Mouse (Mus musculus) heart, adult 9 months (tissue): Measurements from ENCODE around the gene Smc1a.
"Not testable (repeated sequence)": the region's sequence is repeated elsewhere in the genome, so short reads cannot be mapped to it uniquely, and the experiment has no call there.

Experiments
- DNase-seq, 2 experiments: peaks; one replicate each; pipeline ENCODE4 v3.0.0; 2022; ENCODE audit warnings: low spot score in 2 of 2

The Smc1a gene

DNA sequence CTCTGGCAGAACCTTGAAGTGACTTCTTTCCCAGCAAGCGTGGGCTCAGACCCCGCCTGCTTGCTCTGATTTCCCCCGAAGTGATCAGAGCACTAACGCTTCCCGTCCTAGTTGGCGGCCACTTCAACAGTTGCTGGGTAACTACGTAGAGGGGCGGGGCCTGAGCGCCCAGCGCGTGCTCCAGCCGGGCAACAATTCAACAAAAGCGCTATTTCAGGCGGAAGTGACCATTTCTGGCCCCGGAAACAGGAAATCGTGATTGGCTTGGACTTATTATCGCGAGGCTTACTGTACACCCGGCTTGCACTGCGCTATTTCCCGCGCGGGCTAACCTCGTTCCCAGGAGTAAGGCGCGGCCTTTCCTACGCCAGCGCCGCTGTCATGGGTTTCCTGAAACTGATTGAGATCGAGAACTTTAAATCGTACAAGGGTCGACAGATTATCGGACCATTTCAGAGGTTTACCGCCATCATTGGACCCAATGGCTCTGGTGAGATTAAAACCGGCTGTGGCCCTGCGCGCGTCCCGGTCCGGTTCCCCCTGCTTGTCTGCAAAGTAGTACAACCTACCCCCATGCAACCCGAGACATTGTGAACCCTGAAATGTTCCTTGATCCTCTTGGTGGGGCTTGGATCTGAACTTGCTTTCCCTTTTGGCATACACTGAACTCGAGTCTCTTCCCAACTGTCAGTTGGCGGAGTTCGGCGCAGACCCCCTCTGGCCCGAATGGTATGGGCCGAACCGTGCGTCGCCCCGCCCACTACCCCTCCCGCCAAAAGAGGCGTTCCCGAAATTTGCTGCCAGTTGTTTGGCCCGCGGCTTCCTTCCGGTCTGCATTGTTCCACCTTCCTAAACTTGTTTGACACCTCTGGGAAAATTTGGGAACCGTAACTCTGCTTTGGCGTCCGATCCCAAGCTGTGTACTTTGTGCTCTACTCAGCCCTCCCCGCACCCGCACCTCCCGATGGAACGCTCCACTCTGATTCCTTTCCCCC lies at the start of gene Smc1a, which contains the start of gene Ribc1:
Smc1a (plus strand) TSS at position 278 of the 995 bp plus-strand sequence.
Ribc1 (minus strand) TSS at position 145 of the 995 bp plus-strand sequence.
- DNase-seq, result peak; percentile 92 to 95

DNA sequence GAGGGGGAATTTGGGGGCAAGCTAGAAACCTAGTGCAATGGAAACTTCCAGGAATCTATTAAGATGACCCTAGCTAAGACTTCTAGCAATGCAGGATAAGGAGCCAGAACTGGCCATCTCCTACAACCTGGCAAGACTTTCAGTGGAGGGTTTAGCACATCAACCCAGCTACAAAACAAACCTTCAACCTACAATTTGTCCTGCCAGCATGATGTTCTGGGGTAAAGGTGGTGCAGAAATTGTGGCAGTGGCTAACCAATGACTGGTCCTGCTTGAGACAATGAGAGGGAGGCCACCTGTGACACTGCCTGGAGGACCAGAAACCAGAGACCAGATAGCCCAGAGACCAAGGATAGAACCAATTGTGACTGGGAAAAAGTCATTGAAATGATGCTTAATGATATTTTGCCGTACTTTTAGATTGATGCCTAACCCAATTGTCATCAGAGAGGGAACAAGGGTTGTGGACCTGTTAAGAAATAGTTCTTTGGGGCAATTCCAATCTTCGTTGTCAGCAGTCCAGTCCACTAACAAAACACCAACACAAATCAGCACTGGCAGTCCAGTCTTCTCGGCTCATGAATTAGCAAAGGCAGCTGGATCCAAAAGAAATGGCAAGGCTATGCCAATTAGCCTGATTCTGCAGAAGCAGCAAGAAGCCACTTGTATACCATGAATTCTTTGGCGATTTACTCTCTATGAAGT lies 17.1 kb upstream of the Smc1a start:
- no peak for DNase-seq

DNA sequence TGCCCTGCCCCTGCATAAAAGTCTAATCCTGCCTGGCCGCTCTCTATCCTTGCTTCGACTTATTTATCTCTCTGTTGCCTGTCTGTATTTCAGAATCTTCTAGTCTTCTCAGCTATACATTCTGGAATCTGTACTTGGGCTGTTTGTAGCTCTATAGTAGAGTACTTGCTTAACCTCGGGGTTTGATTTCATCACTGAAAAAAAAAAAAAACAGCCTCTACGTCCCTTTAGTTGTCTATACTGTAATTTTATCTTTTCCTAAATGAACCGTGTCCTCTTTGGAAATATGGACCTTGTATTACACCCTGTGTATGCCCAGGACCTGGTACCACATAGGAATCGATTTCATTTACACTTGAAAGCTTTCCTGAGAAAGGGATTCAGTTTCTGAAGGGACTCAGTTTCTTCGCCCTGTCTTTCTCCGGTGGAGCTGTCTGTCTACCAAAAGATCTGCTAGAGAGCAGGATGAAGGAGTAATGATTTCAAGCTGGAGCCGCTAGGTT lies 15.0 kb upstream of the Smc1a start:
- DNase-seq, result no peak

DNA sequence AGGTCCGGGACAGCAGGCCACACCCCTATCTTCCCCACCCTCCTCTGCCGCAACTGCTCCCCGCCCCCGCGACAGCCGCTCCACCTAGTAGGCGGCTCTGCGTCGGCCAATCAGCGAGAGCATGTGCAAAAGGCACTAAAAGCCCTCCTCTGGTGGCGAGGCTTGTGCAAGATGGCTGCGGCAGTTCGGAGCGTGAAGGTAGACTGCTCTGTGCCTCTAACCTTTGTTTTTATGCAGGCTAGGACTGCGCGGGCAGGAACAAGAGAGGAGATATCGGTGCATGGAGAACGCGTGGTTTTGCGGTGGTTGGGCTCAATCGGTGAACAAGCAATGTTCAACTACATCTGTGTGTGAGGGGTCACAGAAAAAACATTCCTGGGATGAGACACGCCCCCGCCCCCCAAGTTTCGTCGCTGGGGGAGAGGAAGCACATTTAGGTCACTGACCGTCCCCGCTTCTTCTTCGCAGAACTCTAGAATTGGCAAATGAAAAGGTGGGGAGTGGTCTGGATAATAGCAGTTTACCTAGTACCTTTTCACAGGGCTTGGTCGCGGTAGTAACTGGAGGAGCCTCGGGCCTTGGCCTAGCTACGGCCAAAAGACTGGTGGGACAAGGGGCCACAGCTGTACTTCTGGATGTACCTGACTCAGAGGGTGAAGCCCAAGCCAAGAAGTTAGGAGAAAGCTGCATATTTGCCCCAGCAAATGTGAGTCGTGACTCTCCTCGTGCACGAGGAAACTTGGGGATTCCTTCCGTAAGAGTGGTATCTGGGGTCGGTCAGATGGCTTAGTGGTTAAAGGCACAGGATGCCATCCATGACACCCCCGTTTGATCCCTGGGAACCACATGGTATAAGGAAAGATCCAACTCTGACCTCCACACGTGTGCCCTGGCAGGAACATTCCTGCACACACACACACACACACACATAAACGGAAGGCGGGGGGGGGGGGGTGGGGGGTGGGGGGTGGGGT lies 14.2 kb upstream of the Smc1a start, which contains the start of gene Hsd17b10:
Hsd17b10 (plus strand) TSS at position 109 of the 974 bp plus-strand sequence.
- peak; percentile 84 for DNase-seq

DNA sequence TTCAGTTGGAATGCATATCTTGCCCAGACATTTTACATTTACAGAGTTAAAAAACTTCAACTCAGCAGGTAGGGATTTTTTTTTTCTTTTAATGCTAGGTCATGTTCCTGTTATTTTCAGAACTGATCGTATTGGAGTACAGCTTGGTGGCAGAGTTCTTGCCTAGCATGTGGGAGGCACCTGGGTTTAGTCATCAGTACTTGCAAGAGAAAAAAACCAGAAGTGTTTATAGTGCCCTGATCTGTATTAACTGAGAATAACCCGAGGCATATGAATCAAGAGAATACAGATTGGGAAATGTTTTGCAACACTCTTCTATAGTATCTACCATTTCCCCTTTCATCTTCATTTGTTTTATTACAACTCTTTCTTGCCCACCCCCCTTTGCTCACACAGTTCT lies 13.4 kb upstream of the Smc1a start:
- DNase-seq, result no peak

DNA sequence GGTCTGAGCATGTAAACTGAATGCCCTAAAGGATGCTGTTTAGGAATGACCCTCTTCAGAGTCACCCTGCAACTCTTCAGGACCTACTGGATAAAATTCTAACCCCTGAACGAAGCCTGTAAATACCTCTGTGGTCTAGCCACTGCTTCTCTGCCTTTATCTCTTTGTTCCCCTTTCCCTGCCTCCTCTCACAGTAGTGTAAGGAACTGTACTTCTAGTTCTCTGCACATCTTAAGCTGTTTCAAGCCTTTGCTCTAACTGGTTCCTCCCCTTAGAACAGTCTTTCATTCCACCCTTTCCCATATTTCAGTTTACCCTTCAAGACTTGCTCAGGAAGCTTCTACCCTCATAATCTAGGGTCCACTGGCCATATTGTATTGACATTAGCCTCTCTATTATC lies 8.4 kb upstream of the Smc1a start:
- DNase-seq, result no peak

DNA sequence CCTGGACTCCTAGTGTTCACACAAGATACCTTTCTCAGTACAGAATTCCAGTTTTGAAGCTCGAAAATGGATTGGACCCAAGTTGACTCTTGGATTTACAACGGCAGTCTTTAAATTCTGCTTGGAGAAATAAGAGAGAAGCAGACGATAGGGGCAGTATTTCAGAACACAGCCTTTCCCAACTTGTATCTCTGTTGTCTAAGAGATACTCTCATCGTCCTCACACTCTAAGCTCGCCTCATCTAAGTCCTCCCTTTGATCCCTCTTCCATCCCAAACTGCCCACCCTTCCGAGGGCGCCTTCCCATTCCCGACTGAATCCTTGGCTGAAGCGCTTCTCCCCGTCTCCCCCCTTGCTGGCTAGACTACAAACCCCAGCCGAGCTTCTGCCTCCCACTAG lies 477 bp upstream of the Smc1a start:
- DNase-seq, result no peak

DNA sequence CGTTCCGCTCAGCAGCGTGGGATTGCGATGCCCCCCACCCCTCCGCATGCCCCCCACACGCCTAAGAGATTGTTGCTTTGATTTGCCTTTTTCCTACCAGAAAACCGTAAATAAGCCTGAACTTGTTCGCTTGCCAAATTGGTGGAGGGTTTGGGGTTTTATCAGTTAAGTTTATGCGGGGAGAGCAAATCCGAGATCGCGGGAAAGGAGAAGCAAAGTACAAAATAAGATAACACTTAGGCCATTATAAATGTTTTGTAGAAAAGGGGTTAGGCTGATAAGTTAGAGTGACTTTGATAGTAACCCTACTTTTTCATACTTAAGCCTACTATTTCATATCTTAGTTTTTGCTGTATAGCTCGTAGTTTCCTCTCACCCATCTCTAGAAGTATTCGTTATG lies 958 bp downstream of the Smc1a start:
- no peak for DNase-seq

DNA sequence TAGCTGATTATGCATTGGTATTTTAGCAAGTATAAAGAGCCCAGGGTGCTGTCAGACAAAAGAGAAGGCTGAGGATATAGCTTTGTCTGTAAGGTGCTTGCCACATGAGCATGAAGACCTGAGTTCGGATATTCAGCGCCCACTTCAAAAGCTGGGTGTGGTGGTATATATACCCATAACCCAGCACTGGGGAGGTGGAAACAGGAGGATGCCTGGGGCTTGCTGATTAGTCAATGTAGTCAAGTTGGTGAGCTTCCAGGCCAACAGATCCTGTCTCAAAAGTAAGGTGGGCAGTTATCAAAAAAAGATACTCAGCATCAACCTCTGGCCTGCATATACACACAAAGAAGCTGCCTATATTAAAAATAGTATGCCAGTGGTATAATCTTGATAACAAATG lies 3.1 kb downstream of the Smc1a start:
- DNase-seq, result no peak

DNA sequence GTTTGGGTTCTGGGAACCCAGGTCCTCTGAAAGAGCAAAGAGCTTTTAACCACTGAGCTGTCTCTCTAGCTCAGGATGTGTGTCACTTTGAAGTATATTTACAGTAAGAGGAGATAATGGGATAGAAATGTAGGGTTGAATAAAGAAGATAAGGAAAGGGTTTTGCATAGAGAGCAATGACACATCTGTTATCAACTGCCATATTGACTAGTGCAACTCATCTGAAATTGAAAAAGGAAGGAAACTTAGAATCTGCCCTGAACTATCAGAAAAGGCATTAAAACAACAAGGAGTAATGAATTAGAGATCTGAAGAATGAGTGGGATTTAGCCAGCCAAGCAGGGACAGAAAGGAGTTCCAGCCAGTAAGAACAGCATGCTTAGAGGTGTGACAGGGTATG lies 23.6 kb downstream of the Smc1a start:
- DNase-seq, result no peak

DNA sequence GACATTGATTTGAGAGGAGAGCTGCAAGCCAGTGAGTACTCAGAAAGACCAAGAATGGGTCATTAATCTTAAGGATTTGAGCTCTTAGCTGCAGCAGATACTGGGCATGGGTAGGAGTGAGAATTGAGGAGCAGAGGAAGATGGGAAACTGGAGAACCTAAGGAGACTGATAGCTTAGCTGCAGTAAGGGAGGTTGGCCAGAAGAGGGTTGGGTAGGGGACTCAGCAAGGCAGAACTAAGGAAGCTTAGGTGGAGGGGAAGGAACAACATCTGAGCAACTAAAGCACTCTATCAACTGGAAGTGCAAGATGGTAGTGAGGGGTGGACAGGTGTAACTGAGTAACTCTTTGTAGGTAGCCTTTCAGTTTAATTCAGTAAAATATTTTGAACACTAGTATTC lies 31.0 kb downstream of the Smc1a start:
- DNase-seq, result no peak

DNA sequence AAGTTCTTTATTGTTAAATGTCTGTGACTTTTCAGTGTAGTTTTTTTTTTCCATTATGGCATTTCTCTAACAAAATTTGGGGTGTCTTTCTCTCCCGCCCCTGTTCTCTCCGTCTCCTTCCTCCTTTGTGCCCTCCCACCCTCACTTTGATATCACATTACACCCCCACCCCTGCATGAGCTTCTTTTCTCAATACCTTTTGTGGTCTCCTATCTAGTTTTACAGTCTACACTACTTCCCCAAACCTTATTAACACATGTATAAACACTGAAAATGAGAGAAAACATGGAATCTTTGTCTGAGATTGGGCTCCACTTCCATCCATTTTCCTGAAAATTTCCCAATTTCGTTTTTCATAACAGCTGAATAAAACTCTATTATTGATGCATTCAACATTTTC lies 36.3 kb downstream of the Smc1a start:
- DNase-seq, result no peak

DNA sequence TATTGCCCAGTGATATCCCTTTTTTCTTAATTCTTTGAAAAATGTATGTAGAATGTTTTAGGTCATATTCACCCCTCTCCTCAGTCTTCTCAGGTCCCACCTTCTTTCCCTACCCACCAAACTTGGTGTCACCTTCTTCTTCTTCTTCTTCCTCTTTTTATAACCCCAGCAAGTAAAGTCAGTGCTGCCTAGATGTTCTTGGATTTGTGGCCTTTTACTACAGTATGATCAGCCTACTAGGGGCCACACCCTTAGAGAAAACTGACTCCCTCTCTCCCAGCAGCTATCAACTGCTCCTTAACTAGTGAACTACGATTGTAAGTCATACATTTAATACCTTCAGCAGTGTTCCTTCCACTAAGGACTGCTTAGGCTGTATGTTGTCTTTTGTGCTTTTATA lies 37.9 kb downstream of the Smc1a start:
- DNase-seq, result no peak

DNA sequence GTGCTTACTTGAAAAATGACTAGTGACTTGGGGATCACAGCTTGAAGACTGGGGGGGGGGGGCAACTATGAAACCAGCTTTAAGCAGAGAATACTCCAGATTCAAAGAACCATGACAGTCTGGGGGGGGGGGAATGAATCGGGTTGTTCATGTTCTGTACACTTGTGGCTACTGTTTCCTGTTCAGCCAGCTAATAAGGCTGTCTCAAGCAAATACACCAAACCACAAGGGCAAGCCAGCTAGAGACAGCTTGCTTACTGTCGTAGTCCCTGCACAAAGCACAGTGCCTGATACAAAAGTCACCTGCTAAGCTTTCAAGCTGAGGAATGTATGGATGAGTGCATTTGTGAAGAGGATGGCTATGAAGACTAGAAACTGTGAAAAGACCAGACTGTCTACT lies 49.4 kb downstream of the Smc1a start:
- DNase-seq, result no peak

DNA sequence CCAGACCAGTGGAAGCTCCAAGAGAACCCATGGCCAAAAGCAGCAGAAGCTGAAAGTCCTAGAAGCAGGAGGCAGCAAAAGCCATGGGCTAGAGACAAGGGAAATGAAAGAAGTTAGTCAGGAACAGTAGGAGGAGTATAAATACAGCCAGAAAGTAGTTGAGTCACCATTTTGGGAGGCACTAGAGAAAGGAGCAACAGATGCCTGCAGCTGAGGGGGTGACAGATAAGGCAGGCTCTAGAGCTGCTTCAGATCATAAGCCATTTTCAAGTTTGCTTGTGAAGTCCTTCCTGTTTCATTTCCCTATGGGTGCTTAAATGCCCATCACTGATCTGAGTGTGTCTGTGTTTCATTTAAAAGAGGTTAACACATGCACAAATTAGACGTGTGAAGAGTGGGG lies 51.6 kb downstream of the Smc1a start:
- peak in 1 of 2 experiments; percentile 2 for DNase-seq

DNA sequence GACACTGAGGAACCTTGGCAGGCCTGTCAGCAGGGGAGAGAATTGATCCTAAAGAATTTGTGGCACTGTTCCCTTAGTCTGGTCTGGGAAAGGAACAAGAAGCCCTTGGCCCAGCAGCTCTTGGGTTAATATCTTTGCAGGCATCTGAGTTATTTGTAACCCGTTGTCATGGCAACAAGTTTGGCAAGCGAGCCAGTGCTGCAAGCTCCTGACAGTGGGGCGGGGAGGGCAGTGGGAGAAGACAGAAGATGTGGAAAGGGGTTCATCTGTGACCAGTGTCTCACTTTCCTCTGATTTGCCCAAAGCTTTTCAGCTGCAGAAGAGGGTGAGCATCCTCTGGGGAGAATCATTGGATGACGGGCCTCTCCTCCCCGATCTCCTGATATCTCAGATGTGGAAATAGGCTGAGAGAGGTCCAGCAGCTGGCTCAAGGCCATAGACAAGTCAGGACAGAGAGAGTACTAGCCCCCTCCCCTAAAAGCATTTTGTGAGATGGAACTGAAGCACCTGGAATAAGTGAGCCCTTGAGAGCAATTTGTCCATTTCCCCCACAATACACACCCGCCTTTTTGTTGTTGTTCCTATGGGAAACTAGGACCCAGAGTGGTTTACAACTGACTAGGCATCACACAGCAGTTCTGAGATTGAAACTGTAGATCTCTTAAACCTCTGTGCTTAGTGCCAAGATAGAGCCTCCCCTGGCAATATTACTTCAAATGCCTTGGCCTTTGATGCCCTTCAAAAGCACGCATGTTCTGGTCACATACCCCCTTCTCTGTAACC lies 73.8 kb downstream of the Smc1a start:
- not testable (repeated sequence) for DNase-seq

DNA sequence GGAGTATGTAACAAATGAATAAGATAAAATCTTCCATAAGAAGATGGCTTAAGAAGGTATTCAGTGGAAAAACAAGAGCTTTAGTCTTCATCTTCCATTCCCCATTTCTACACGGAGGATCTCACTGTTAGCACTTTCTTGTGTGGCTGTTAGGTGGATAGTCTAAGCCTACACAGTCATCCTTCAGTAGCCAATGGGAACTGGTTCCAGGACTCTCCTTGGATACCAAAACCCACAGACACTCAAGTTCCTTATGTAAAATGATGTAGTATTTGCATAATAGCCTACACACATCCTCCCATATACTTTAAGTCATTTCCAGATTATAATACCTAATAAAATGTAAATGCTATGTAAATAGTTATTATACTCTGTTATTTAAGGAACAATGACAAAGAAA lies 81.3 kb downstream of the Smc1a start:
- DNase-seq, result no peak
